Mouse (Mus musculus) right cerebral cortex, adult 2 months (tissue): Measurements from ENCODE around the gene Grb7.

Source experiments
- DNase-seq, 2 experiments: peaks; one replicate each; pipeline ENCODE4 v3.0.0; 2021 to 2022; ENCODE audit warnings: low spot score in 2 of 2

Grb7 gene

GRCm38 (mm10) chr11:98497388-98498288, 51.4 kb downstream of the Grb7 start:
- no peak for DNase-seq

DNA sequence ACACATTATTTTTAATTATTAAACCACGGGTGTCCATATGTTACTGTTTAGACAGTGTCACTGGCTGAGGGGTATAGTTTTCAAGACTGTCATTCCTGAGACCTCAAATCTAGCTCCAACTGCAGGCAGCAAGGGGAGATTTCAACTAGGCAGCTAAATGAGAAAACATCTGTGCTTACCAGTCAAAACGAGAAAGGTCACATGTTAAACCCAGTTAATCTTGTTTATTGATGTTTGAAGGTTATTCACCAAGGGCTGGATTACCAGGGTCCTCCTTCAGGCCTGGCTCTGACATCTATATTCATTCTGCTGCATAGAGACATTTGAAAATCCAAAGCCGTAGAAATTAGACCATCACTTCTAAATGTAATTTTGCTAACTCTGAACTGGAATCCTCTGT, 58.7 kb downstream of the Grb7 start:
- DNase-seq = no peak
